Mouse (Mus musculus): ENCODE measurements around the gene Spg7. TPM values are rescaled to one million over a fixed set of nuclear protein-coding genes. Genes with fewer than 3 reads are reported as not detected.
A peak's percentile ranks its signal among the peaks of the same experiment; 100 is the strongest.
"Not testable (repeated sequence)": the region's sequence is repeated elsewhere in the genome, so short reads cannot be mapped to it uniquely, and the experiment has no call there.

The Spg7 gene
- polyA plus RNA-seq, 1 experiment from 2014 or later: 47.3 TPM

DNA sequence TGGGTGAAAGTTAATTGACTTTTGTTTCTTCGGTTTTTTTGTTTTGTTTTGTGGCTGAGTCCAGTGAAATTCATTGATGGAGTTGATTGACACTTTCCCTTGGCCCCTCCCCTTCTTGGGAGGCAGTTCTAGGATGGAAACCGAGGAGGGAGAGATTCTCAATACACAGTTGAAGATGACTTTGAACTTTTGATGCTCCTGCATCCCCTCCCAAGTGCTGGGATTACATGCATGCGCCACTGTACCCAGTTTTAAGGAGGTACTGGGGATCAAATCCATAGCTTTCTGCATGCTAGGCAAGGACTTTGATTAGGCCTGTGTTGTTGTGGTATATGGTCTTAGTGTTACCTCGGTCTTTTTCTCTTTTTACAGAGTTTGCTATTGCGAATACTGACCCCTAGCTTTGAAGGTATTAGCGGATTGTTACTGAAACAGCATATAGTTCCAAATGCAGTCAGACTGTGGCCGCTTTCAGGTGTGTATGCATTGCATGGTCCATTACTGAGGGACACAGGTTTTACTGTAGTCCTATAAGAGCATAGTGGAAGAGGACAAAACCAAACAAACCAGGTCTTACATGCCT, 3.5 kb downstream of the Spg7 start:
- Histone ChIP-seq H3K9me3 (replicated peaks) (no peaks in the 10 kb centered on the region), H3K4me2 (peak overlapping the region; percentile 85), H3K9ac (peak overlapping the region; percentile 87), H3K27ac (peak overlapping the region; percentile 88), H3K36me3 (ENCODE audit: poor library complexity, severe bottlenecking) (peaks cover 13% of the 10 kb centered on the region), H3K4me1 (peaks cover 28% of the 10 kb centered on the region), H3K4me3 (peak overlapping the region; percentile 75), H3K27me3 (no peaks in the 10 kb centered on the region)
- ATAC-seq: no peak
- WGBS: 39% methylated on average over 7 of the region's 7 CpGs

DNA sequence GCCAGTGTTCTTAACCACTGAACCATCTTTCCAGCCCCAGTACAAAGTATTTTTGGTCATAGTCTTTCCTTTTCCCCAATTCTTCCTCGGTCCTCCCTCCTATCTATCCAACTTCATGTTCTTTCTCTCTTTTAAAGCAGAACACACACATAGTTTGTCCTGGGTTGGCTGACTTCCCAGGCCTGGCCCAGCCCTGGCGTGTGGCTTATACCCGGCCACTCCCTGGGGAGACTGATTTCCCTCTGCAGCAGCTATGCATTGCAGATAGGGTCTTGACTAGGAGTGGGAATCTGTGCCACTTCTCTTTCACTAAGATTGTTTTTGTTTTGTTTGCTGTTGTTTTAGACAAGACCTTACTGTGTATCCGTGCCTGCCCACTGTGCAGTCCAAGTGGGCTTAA, 8.4 kb downstream of the Spg7 start:
- Histone ChIP-seq H3K9ac (no peak overlapping the region), H3K36me3 (ENCODE audit: poor library complexity, severe bottlenecking) (peaks cover 59% of the 10 kb centered on the region), H3K27me3 (no peaks in the 10 kb centered on the region), H3K27ac (no peak overlapping the region), H3K4me1 (peaks cover 16% of the 10 kb centered on the region), H3K4me2 (no peak overlapping the region), H3K4me3 (no peak overlapping the region), H3K9me3 (replicated peaks) (no peaks in the 10 kb centered on the region)
- WGBS: 82% methylated on average over 4 of the region's 4 CpGs
- no peak for ATAC-seq

DNA sequence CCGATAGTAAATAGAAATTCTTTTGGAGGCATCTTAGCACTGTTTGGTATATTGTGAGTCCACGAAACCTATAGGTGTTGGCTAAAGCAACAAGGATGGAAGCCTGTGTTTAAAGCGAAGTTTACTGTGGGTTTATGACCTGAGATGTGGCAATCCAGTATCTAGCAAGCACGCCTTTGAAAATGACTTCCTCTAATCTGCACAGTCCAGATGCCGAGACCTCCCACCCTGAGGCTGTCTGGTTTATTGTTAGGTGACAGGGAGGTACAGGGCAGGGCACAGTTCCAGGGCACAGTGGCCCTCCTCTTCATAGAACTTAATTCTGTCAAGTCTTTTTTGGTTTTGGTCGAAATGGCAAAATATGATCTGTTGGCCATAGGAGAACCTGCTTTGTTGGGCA, 14.5 kb downstream of the Spg7 start:
- no peaks in the 10 kb centered on the region for H3K4me1 ChIP-seq
- no peaks in the 10 kb centered on the region for H3K9me3 ChIP-seq (replicated peaks)
- H3K4me3 ChIP-seq: no peak overlapping the region
- no peak overlapping the region for H3K27ac ChIP-seq
- no peak overlapping the region for H3K9ac ChIP-seq
- ATAC-seq: no peak
- H3K4me2 ChIP-seq: no peak overlapping the region
- H3K36me3 ChIP-seq (ENCODE audit: poor library complexity, severe bottlenecking): peaks cover 95% of the 10 kb centered on the region
- H3K27me3 ChIP-seq: no peaks in the 10 kb centered on the region
- 96% methylated on average over 6 of the region's 6 CpGs for WGBS

DNA sequence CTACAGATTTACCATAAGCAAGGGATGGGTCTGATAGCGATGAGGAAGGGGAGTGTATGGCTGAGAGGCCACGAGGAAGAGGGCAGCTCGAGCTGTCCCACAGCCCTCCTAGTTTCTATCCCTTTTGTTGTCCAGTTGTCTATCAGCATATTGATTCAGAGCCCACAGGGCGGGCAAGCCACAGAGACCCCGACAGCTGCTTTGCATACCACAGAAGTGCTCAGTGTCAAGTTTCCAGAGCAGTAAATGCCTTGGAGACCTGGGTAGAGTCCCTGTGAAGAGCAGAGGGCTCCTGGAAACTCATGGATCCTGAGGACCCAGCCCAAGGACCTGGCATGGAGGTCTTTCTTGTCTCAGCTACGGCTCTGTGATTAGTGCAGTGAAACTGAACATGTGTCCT, 20.3 kb downstream of the Spg7 start:
- Histone ChIP-seq H3K27ac (no peak overlapping the region), H3K4me3 (no peak overlapping the region), H3K4me1 (no peaks in the 10 kb centered on the region), H3K9me3 (replicated peaks) (no peaks in the 10 kb centered on the region), H3K4me2 (no peak overlapping the region), H3K9ac (no peak overlapping the region), H3K27me3 (no peaks in the 10 kb centered on the region), H3K36me3 (ENCODE audit: poor library complexity, severe bottlenecking) (peaks cover 97% of the 10 kb centered on the region)
- 91% methylated on average over 6 of the region's 6 CpGs for WGBS
- no peak for ATAC-seq

DNA sequence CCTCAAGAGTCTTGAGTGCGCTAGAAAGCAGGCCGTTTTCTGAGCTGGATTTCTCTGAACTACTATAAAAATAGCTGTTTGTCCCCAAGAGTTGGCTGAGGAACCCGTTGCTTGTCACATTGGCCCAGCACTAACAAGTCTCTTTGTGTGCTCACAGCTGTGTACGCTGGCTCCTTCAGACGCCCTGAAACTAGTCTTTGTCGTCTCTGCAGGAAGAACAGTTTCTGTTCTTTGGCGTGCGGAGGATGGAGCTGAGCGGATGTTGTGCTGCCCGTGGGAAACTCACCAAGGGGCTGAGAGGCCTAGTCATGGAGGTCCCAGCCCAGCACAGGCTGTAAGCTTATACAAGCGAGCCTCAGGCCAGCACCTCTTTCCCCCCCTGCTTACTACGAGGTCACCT, 20.9 kb downstream of the Spg7 start:
- Histone ChIP-seq H3K9ac (no peak overlapping the region), H3K27ac (no peak overlapping the region), H3K36me3 (ENCODE audit: poor library complexity, severe bottlenecking) (peaks cover 97% of the 10 kb centered on the region), H3K9me3 (replicated peaks) (no peaks in the 10 kb centered on the region), H3K4me2 (no peak overlapping the region), H3K27me3 (no peaks in the 10 kb centered on the region), H3K4me1 (no peaks in the 10 kb centered on the region), H3K4me3 (no peak overlapping the region)
- no peak for ATAC-seq
- WGBS: 86% methylated on average over 12 of the region's 12 CpGs

DNA sequence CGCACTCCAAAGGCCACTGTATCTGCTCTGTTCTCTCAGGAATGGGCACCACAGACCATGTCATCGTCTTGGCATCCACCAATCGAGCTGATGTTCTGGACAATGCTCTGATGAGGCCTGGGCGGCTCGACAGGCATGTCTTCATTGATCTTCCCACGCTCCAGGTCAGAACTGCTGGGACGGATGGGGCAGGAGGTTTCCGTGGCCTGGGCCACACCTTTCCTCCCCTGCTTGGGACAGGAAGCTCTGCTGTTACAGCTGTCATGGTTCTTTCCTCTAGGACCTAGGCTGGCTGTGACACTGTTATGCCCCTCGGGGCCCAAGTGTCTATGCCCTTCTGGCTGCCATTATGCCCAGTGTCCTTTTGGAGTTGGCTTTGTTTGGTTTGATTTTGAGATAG, 24.5 kb downstream of the Spg7 start:
- H3K9ac ChIP-seq: no peak overlapping the region; the same call in 1 of the 2 replicates
- H3K27me3 ChIP-seq: no peaks in the 10 kb centered on the region
- no peaks in the 10 kb centered on the region for H3K4me1 ChIP-seq
- H3K4me3 ChIP-seq: no peak overlapping the region
- H3K4me2 ChIP-seq: no peak overlapping the region
- H3K9me3 ChIP-seq (replicated peaks): no peaks in the 10 kb centered on the region
- ATAC-seq: no peak
- WGBS: 94% methylated on average over 9 of the region's 9 CpGs
- H3K36me3 ChIP-seq (ENCODE audit: poor library complexity, severe bottlenecking): peaks cover 100% of the 10 kb centered on the region
- no peak overlapping the region for H3K27ac ChIP-seq

DNA sequence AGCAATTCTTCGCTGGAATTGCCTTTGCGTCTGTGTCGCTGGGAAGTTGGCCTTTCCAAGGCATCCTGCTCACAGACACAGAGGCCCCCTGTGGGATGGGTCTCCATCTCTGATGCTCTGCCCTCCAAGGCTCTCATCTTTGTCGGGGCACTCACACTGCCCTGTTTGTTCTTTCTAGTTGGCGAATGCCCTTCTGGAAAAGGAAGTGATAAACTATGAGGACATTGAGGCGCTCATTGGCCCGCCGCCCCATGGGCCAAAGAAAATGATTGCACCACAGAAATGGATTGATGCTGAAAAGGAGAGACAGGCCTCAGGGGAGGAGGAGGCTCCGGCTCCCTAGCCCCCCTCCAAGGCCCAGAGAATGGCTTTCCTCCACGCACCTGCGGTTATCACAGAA, 34.5 kb downstream of the Spg7 start:
- Histone ChIP-seq H3K27me3 (no peaks in the 10 kb centered on the region), H3K9ac (0 out of 2 replicates have a peak overlapping the region, but pooled peaks have one; percentile 23), H3K27ac (no peak overlapping the region), H3K9me3 (replicated peaks) (no peaks in the 10 kb centered on the region), H3K4me3 (no peak overlapping the region), H3K4me2 (no peak overlapping the region), H3K36me3 (ENCODE audit: poor library complexity, severe bottlenecking) (peaks cover 52% of the 10 kb centered on the region), H3K4me1 (peaks cover 4% of the 10 kb centered on the region)
- ATAC-seq: no peak
- 91% methylated on average over 11 of the region's 11 CpGs for WGBS

DNA sequence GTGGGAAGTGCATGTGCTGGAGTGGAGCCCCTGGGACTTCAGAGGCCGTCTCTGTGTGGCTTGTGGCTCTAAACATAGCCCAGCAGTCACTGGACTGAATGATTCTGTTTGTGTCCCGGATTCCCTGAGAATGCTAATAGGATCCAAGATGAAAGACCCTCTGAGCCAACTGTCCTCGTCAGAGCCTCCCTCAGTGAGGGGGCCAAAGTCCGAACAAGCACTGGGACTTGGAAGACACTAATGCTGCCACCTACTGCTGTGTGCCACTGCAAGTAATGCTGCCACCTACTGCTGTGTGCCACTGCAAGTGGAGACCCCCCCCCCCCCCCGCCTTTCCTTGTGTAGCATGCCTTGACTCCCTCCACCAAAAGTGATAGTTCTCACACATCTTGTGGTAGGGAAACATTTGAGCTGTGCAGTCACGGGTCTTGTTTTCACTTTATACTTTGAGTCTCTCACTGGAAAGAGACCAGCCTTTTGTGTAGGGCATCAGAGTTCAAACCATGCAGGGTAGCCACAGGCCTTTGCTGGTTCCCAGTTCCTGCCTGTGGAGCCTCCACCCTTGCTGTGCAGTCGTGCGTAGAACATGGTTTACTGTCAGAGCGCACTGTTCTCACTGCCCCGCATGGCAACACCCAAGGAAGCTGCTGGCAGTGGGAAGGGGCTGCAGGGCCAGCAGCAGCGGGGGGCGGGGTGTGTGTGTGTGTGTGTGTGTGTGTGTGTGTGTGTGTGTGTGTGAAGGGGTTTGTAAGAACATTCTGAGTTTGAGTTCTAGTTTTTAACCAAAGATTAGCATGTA, 35.2 kb downstream of the Spg7 start:
- ATAC-seq: no peak
- 75% methylated on average over 12 of the region's 12 CpGs for WGBS
- no peak overlapping the region for H3K9ac ChIP-seq
- peaks cover 46% of the 10 kb centered on the region for H3K36me3 ChIP-seq (ENCODE audit: poor library complexity, severe bottlenecking)
- no peak overlapping the region for H3K4me2 ChIP-seq
- no peak overlapping the region for H3K27ac ChIP-seq
- no peaks in the 10 kb centered on the region for H3K27me3 ChIP-seq
- H3K9me3 ChIP-seq (replicated peaks): no peaks in the 10 kb centered on the region
- no peak overlapping the region for H3K4me3 ChIP-seq
- peaks cover 4% of the 10 kb centered on the region for H3K4me1 ChIP-seq

DNA sequence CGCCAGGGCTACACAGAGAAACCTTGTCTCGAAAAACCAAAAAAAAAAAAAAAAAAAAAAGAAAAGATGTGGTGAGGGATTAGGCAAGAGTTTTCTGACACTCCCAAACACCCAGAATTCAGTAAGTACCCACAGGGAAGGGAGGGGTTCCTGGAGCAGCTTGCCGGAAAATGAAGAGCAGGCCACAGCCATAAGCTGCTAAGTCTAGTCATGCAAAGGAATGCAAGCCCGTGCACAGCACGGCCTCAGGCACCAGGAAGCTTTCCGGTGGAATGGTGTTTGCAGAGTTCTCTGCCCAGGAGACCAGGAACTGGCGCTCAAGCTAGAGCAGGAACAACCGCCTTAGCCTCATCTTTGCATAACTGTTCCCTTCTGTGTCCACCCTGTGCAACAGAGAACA, 37.5 kb downstream of the Spg7 start:
- Histone ChIP-seq H3K9me3 (replicated peaks) (no peaks in the 10 kb centered on the region), H3K27me3 (no peaks in the 10 kb centered on the region), H3K9ac (no peak overlapping the region)

DNA sequence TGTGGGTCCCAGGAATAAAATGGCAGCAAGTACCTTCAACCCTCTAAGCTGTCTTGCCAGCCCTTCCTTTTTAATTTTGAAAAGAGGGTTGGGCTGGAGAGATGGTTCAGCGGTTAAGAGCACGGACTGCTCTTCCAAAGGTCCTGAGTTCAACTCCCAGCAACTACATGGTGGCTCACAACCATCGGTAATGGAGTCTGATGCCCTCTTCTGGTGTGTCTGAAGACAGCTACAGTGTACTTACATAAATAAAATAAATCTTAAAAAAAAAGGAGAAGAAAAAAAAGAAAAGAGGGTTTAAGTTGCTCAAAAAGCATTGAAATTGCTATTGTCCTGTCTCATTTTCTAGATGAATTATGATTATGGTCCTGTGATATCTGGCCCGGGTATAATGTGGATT, 38.5 kb downstream of the Spg7 start:
- 75% methylated on average over 4 of the region's 4 CpGs for whole genome bisulfite sequencing
- no peaks in the 10 kb centered on the region for H3K9me3 ChIP-seq (replicated peaks)
- peaks cover 18% of the 10 kb centered on the region for H3K4me1 ChIP-seq
- H3K9ac ChIP-seq: no peak overlapping the region
- H3K4me2 ChIP-seq: peak overlapping the region; percentile 83
- ATAC-seq: no peak
- no peak overlapping the region for H3K4me3 ChIP-seq
- no peaks in the 10 kb centered on the region for H3K27me3 ChIP-seq
- H3K36me3 ChIP-seq (ENCODE audit: poor library complexity, severe bottlenecking): peaks cover 47% of the 10 kb centered on the region
- no peak overlapping the region for H3K27ac ChIP-seq

More for the DNA sequence above, 37.5 kb downstream of the Spg7 start:
- Histone ChIP-seq H3K36me3 (ENCODE audit: poor library complexity, severe bottlenecking) (peaks cover 46% of the 10 kb centered on the region), H3K4me3 (no peak overlapping the region), H3K27ac (no peak overlapping the region), H3K4me1 (peaks cover 18% of the 10 kb centered on the region), H3K4me2 (no peak overlapping the region)
- no peak for ATAC-seq
- 64% methylated on average over 8 of the region's 8 CpGs for WGBS

DNA sequence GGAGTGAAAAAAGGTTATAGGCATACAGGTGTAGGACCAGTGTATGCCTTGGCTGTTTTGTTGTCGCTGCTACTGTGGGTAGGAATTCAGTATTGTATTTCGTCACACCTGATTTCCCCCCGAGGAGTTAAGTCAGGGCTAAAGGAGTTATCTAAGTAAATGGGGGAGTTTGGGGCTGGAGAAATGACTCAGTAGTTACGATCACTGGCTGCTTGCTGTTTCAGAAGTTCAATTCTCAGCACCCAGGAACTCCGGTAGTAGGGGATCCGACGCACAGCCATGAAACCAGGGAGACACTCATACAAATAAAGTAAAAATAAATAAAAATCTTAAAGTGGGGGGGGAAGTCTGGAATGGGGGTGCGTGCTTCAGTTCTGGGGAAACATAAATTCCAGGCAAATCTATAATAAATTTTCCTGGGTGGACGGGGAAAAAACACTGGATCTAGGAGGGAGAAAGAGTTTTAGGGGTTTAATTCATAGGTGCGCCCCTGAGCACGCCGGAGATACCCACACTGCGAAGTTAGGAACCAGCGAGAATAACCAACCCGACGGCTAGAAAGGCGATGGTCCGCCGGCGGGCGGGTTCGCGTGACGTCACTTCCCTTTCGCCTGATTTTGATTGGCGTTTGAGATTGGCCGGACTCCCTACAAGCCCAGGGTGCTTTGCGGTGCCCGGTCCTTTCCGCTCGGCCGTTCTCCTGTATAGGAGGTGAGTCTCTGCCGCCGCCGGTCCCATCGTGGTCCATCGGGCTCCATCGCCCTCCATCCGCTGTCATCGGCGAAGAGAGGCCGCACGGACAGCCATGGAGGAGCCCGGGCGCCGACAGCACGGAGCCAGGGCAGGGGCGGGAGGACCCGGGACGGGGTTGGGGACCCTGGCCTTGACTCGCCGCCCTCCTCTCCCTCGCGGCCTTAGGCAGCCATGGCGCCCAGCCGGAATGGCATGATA, 39.3 kb downstream of the Spg7 start, which contains the start of gene Rpl13:
Gene Rpl13, plus strand, starts transcription at position 616 of the 951 bp plus-strand sequence.
- Histone ChIP-seq H3K36me3 (ENCODE audit: poor library complexity, severe bottlenecking) (peaks cover 44% of the 10 kb centered on the region), H3K27ac (peak within 1 kb of the TSS; percentile 93), H3K4me2 (peak within 1 kb of the TSS; percentile 83), H3K9ac (peak within 1 kb of the TSS; percentile 99), H3K4me1 (peaks cover 18% of the 10 kb centered on the region), H3K9me3 (replicated peaks) (no peaks in the 10 kb centered on the region), H3K27me3 (no peaks in the 10 kb centered on the region), H3K4me3 (peak within 1 kb of the TSS; percentile 80)
- ATAC-seq: peak; percentile 97
- WGBS: 2% methylated on average over 56 of the region's 56 CpGs

DNA sequence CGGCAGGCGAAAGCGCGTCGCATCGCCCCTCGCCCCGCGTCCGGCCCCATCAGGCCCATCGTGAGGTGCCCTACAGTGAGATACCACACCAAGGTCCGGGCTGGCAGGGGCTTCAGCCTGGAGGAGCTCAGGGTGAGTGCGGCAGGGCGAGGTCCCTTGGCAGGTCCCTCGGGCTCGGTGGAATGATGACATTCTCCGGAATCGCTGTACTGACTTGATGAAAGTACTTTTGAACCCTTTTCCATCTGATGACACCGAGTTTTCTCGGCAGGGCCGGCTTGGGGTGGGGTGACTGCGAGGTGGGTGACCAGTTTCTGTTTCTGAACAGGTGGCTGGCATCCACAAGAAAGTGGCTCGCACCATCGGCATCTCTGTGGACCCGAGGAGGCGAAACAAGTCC, 40.1 kb downstream of the Spg7 start:
- Histone ChIP-seq H3K27ac (peak overlapping the region; percentile 93), H3K36me3 (ENCODE audit: poor library complexity, severe bottlenecking) (peaks cover 35% of the 10 kb centered on the region), H3K4me2 (peak overlapping the region; percentile 83), H3K4me3 (peak overlapping the region; percentile 80), H3K4me1 (peaks cover 18% of the 10 kb centered on the region), H3K9ac (peak overlapping the region; percentile 99)
- WGBS: under 1% methylated on average over 26 of the region's 26 CpGs
- not testable (repeated sequence) for ATAC-seq; H3K27me3 ChIP-seq; H3K9me3 ChIP-seq (replicated peaks)

All from forebrain, embryonic 13.5 days (tissue).